Mouse (Mus musculus) MEL (cell line): ENCODE measurements around the gene Apod.

Experiments
- ETS1 ChIP-seq: IDR thresholded peaks from 2 replicates; pipeline ENCODE4 v1.6.1; 2012; ENCODE audit warnings: low read depth, mild to moderate bottlenecking, inconsistent platforms, low read length, improper control_type of control experiment, moderate library complexity
- ZC3H11A ChIP-seq: IDR thresholded peaks from 2 replicates; pipeline ENCODE4 v1.6.1; 2012; ENCODE audit warnings: low read depth, mild to moderate bottlenecking, inconsistent platforms, low read length, improper control_type of control experiment
- ZMIZ1 ChIP-seq: IDR thresholded peaks from 2 replicates; pipeline ENCODE4 v1.6.1; 2012; ENCODE audit warnings: low read depth, mild to moderate bottlenecking, inconsistent platforms, low read length, improper control_type of control experiment, moderate library complexity

- TF ChIP-seq ZMIZ1 (no peak), ZC3H11A (no peak), ETS1 (no peak)
Measured at GRCm38 (mm10) chr16:31325966-31326365, 11.4 kb upstream of the Apod start.
